Mouse (Mus musculus) spleen, adult 2 months (tissue): ENCODE data around the gene Adarb1.

Experiments used
- CTCF ChIP-seq: fragments of 200-500 bp; IDR thresholded peaks from 2 replicates; pipeline ENCODE4 v1.5.1; 2011; ENCODE audit warnings: mild to moderate bottlenecking, inconsistent platforms; ENCODE audit not compliant: insufficient read depth, insufficient read length, insufficient replicate concordance; ENCODE audit errors: extremely low read depth
- POLR2A ChIP-seq: fragments of 200-500 bp; IDR thresholded peaks from 2 replicates; pipeline ENCODE4 v1.6.1; 2011; ENCODE audit warnings: low read depth, low read length, inconsistent platforms

- TF ChIP-seq CTCF (no peak), POLR2A (no peak)
These were observed 12.7 kb upstream of the Adarb1 start for GRCm38 (mm10) chr10:77430771-77431170.
